Mouse (Mus musculus) myocyte (in vitro differentiated cells): ENCODE measurements at regions not wholly inside any gene's neighbourhood (a gene's known extent, or its start where the extent isn't known, plus 50 kb on each side); places are given as distances from the start of the nearest gene placed in this dataset.

Experiments used
- H3K27me3 ChIP-seq: one replicate; pipeline ENCODE4 v1.6.1; 2011; ENCODE audit not compliant: control insufficient read depth, insufficient read depth, insufficient read length
- H3K36me3 ChIP-seq: one replicate; pipeline ENCODE4 v1.6.1; 2011; ENCODE audit not compliant: control insufficient read depth, insufficient read depth
- H3K4me2 ChIP-seq: one replicate; pipeline ENCODE4 v1.6.1; 2011; ENCODE audit warnings: low read depth, control low read depth
- H3K4me3 ChIP-seq: one replicate; pipeline ENCODE4 v1.5.1; 2011; ENCODE audit warnings: mild to moderate bottlenecking, control low read depth, moderate library complexity
- H3K79me2 ChIP-seq: one replicate; pipeline ENCODE4 v1.6.1; 2011; ENCODE audit not compliant: control insufficient read depth, insufficient read depth
- H3ac ChIP-seq: one replicate; pipeline ENCODE4 v1.6.1; 2011; ENCODE audit not compliant: control insufficient read depth, insufficient read length
- CEBPB ChIP-seq: IDR thresholded peaks from 2 replicates; pipeline ENCODE4 v1.6.1; 2011; ENCODE audit warnings: mild to moderate bottlenecking, moderate library complexity; ENCODE audit not compliant: poor library complexity, insufficient read depth, severe bottlenecking
- E2F4 ChIP-seq: IDR thresholded peaks from one replicate; pipeline ENCODE4 v1.6.1; 2011; ENCODE audit warnings: mild to moderate bottlenecking, control low read depth, moderate library complexity; ENCODE audit not compliant: insufficient read depth
- MAX ChIP-seq: IDR thresholded peaks from one replicate; pipeline ENCODE4 v1.6.1; 2011; ENCODE audit warnings: low read depth, mild to moderate bottlenecking, control low read depth
- MYOD1 ChIP-seq, 3 experiments: IDR thresholded peaks; one replicate each; pipeline ENCODE4 v1.6.1; 2011; ENCODE audit warnings: control low read depth in 2 of 3, low read depth in 2 of 3, mild to moderate bottlenecking in 2 of 3, moderate library complexity in 1 of 3; ENCODE audit not compliant: insufficient read length in 2 of 3, control insufficient read depth in 1 of 3
- MYOG ChIP-seq, 3 experiments: IDR thresholded peaks; one replicate each; pipeline ENCODE4 v1.6.1; 2011; ENCODE audit warnings: control low read depth in 2 of 3, low read depth in 2 of 3, mild to moderate bottlenecking in 2 of 3; ENCODE audit not compliant: insufficient read length in 2 of 3, control insufficient read depth in 1 of 3, insufficient read depth in 1 of 3
- POLR2A ChIP-seq: IDR thresholded peaks from one replicate; pipeline ENCODE4 v1.6.1; 2011; ENCODE audit warnings: low read depth, mild to moderate bottlenecking, control low read depth, moderate library complexity; ENCODE audit not compliant: insufficient read length
- POLR2AphosphoS2 ChIP-seq: IDR thresholded peaks from one replicate; pipeline ENCODE4 v1.6.1; 2011; ENCODE audit warnings: low read depth, control low read depth; ENCODE audit not compliant: insufficient read length
- REST ChIP-seq: IDR thresholded peaks from one replicate; pipeline ENCODE4 v1.6.1; 2011; ENCODE audit warnings: mild to moderate bottlenecking, control low read depth, moderate library complexity; ENCODE audit not compliant: insufficient read depth, insufficient read length
- SRF ChIP-seq: IDR thresholded peaks from one replicate; pipeline ENCODE4 v1.6.1; 2011; ENCODE audit warnings: low read depth; ENCODE audit not compliant: control insufficient read depth, insufficient read length
- TCF12 ChIP-seq: IDR thresholded peaks from one replicate; pipeline ENCODE4 v1.6.1; 2011; ENCODE audit warnings: mild to moderate bottlenecking, control low read depth; ENCODE audit not compliant: poor library complexity, insufficient read depth, severe bottlenecking
- TCF3 ChIP-seq: IDR thresholded peaks from one replicate; pipeline ENCODE4 v1.6.1; 2011; ENCODE audit warnings: low read depth, control low read depth; ENCODE audit not compliant: insufficient read length
- USF1 ChIP-seq: IDR thresholded peaks from one replicate; pipeline ENCODE4 v1.6.1; 2011; ENCODE audit warnings: low read depth, mild to moderate bottlenecking, control low read depth, moderate library complexity

DNA sequence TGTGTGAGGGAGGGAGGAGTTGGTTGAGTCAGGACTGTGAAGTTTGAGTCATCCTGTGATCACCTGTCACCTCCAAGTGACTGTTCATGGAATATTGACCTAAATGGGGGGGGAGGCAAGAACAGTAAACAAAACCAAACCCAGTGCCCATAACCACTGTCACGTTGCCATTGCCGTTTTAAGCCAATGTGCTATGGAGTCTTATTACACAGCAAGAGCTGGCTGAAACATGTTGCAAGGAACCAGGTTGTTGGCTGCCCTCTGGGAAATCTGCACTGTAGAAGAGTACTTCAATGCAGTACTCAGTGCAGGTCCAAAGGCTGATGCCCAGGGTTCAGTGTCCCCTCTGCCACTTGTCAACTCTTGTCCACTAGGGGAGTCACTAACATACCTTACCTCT, 97.0 kb downstream of the Matn1 start:
- no peaks in the 10 kb centered on the region for H3K36me3 ChIP-seq
- no peaks in the 10 kb centered on the region for H3K79me2 ChIP-seq
- no peaks in the 10 kb centered on the region for H3K27me3 ChIP-seq
- H3K4me2 ChIP-seq = no peak overlapping the region
- TF ChIP-seq CEBPB = no peak
- TF ChIP-seq SRF = no peak
- no peak for TF ChIP-seq E2F4
- TF ChIP-seq TCF3 = no peak
- TF ChIP-seq POLR2AphosphoS2 = no peak
- no peak for TF ChIP-seq MYOD1 (IDR thresholded peaks at IDR 0.05; ENCODE audit: control insufficient read depth in 1 of 3, insufficient read length in 2 of 3, low read depth in 2 of 3)
- TF ChIP-seq REST = no peak
- no peak for TF ChIP-seq POLR2A
- TF ChIP-seq MAX = no peak
- no peak for TF ChIP-seq MYOG (IDR thresholded peaks at IDR 0.05; ENCODE audit: control insufficient read depth in 1 of 3, insufficient read depth in 1 of 3, insufficient read length in 2 of 3, low read depth in 2 of 3)
- TF ChIP-seq USF1 = no peak
- no peak for TF ChIP-seq TCF12
- no peak overlapping the region for H3ac ChIP-seq
- H3K4me3 ChIP-seq = no peak overlapping the region

- H3K4me2 ChIP-seq = no peak overlapping the region
- no peak overlapping the region for H3ac ChIP-seq
- H3K4me3 ChIP-seq = no peak overlapping the region
- no peaks in the 10 kb centered on the region for H3K27me3 ChIP-seq
- no peaks in the 10 kb centered on the region for H3K36me3 ChIP-seq
- H3K79me2 ChIP-seq = no peaks in the 10 kb centered on the region
- TF ChIP-seq SRF (no peak), MYOD1 (IDR thresholded peaks at IDR 0.05; ENCODE audit: control insufficient read depth in 1 of 3, insufficient read length in 2 of 3, low read depth in 2 of 3) (no peak), POLR2AphosphoS2 (no peak), MYOG (IDR thresholded peaks at IDR 0.05; ENCODE audit: control insufficient read depth in 1 of 3, insufficient read depth in 1 of 3, insufficient read length in 2 of 3, low read depth in 2 of 3) (no peak), REST (no peak), MAX (no peak), TCF12 (no peak), E2F4 (no peak), USF1 (no peak), POLR2A (no peak), CEBPB (no peak), TCF3 (no peak)
Observed at GRCm38 (mm10) chr4:131046101-131046500, 101.9 kb downstream of the Matn1 start.

DNA sequence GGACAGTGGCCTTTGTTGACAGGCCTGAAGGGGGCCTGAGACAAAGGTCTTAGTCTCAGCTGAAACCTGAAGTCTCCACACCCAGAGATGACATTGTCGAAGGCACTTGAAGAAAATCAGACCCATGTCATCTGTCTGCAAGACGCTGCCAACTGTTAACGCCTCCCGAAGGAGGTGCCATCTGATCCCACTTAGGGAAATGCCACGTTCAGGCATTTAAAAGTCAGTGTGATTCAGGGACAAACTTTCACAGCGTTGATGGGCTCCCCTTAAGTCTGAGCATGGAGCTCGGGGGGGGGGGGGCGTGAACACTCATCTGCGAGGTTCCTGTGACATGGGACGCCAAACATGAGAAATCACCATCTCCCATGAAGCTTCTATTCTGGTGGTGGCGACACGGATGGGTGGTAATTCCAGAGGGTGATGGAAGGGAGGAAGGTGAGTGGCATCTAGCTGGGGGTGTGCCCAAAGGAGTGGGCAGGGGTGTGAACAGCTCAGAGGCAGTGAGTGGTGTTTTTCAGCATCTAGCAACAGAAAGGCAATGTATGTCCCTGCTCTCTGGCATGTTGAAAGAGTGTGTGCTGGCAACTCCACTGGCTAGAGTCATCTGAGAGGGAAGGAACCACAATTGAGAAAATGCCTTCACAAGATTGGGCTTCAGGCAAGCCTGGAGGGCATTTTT, 102.9 kb downstream of the Matn1 start:
- no peak for TF ChIP-seq CEBPB
- no peak for TF ChIP-seq MAX
- no peak for TF ChIP-seq POLR2A
- TF ChIP-seq POLR2AphosphoS2 = no peak
- TF ChIP-seq USF1 = no peak
- no peak for TF ChIP-seq SRF
- TF ChIP-seq TCF3 = no peak
- no peak for TF ChIP-seq MYOD1 (IDR thresholded peaks at IDR 0.05; ENCODE audit: control insufficient read depth in 1 of 3, insufficient read length in 2 of 3, low read depth in 2 of 3)
- no peaks in the 10 kb centered on the region for H3K79me2 ChIP-seq
- no peaks in the 10 kb centered on the region for H3K27me3 ChIP-seq
- H3K36me3 ChIP-seq = no peaks in the 10 kb centered on the region
- no peak overlapping the region for H3ac ChIP-seq
- H3K4me2 ChIP-seq = no peak overlapping the region
- H3K4me3 ChIP-seq = no peak overlapping the region

DNA sequence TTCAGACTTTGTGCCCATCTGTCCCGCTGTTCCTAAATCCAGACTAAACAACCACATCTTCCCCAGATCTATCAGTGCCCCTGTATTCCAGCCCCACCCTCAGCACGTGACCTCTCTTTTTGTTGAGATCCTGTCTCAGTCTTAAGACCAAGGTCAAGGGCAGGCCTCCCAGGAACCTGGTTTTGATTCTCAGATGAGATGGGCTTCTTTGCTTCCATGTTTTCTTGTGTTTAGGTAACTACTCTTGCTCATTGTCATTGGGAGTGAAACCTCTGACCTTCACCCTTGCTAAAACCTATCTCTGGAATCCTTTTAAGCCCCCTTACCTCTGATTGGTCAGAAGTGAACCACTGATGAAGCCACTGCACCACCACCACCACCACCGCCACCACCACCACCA, 112.1 kb downstream of the Matn1 start:
- Histone ChIP-seq H3K36me3 (no peaks in the 10 kb centered on the region), H3ac (no peak overlapping the region), H3K4me2 (no peak overlapping the region), H3K79me2 (no peaks in the 10 kb centered on the region), H3K4me3 (no peak overlapping the region), H3K27me3 (no peaks in the 10 kb centered on the region)
- TF ChIP-seq SRF (no peak), POLR2AphosphoS2 (no peak), MYOG (IDR thresholded peaks at IDR 0.05; ENCODE audit: control insufficient read depth in 1 of 3, insufficient read depth in 1 of 3, insufficient read length in 2 of 3, low read depth in 2 of 3) (no peak), MAX (no peak), MYOD1 (IDR thresholded peaks at IDR 0.05; ENCODE audit: control insufficient read depth in 1 of 3, insufficient read length in 2 of 3, low read depth in 2 of 3) (no peak), E2F4 (no peak), CEBPB (no peak), REST (no peak), USF1 (no peak), TCF3 (no peak), TCF12 (no peak), POLR2A (no peak)

- no peak overlapping the region for H3K4me2 ChIP-seq
- H3K79me2 ChIP-seq = no peaks in the 10 kb centered on the region
- no peaks in the 10 kb centered on the region for H3K36me3 ChIP-seq
- no peak overlapping the region for H3ac ChIP-seq
- TF ChIP-seq SRF = no peak
- no peak for TF ChIP-seq REST
- no peak for TF ChIP-seq TCF12
- TF ChIP-seq USF1 = no peak
- TF ChIP-seq POLR2A = no peak
- TF ChIP-seq E2F4 = no peak
- TF ChIP-seq MYOD1 (IDR thresholded peaks at IDR 0.05; ENCODE audit: control insufficient read depth in 1 of 3, insufficient read length in 2 of 3, low read depth in 2 of 3) = no peak
- TF ChIP-seq MAX = no peak
- TF ChIP-seq TCF3 = no peak
- no peak for TF ChIP-seq MYOG (IDR thresholded peaks at IDR 0.05; ENCODE audit: control insufficient read depth in 1 of 3, insufficient read depth in 1 of 3, insufficient read length in 2 of 3, low read depth in 2 of 3)
- no peak for TF ChIP-seq CEBPB
- TF ChIP-seq POLR2AphosphoS2 = no peak
- H3K4me3 ChIP-seq = no peak overlapping the region
- no peaks in the 10 kb centered on the region for H3K27me3 ChIP-seq
Observed at GRCm38 (mm10) chr4:131059572-131059971, 115.4 kb downstream of the Matn1 start.
